Mouse (Mus musculus) lung, postnatal 0 days (tissue): ENCODE measurements at regions not wholly inside any gene's neighbourhood (a gene's known extent, or its start where the extent isn't known, plus 50 kb on each side); places are given as distances from the start of the nearest gene placed in this dataset.

ENCODE experiments used
- CTCF ChIP-seq: IDR thresholded peaks from 2 replicates; pipeline ENCODE4 v1.5.1; 2016; ENCODE audit warnings: antibody characterized with exemption, mild to moderate bottlenecking
- EP300 ChIP-seq: IDR thresholded peaks from 2 replicates; pipeline ENCODE4 v1.6.1; 2016; ENCODE audit warnings: antibody characterized with exemption, mild to moderate bottlenecking, control low read depth

- TF ChIP-seq CTCF = no peak
- TF ChIP-seq EP300 = no peak
These were observed 142.9 kb upstream of the Dpyd start for GRCm38 (mm10) chr3:118418981-118419380.
